Mouse (Mus musculus) c-Kit-positive CD71-negative TER-119-negative erythroid progenitor cells, embryonic 14.5 days (primary cell): Measurements from ENCODE around the gene Ccnk.

ENCODE experiments used
- DNase-seq: peaks from one replicate; pipeline ENCODE4 v3.0.0-alpha.2; 2013; ENCODE audit warnings: low read depth

Gene Ccnk

DNA sequence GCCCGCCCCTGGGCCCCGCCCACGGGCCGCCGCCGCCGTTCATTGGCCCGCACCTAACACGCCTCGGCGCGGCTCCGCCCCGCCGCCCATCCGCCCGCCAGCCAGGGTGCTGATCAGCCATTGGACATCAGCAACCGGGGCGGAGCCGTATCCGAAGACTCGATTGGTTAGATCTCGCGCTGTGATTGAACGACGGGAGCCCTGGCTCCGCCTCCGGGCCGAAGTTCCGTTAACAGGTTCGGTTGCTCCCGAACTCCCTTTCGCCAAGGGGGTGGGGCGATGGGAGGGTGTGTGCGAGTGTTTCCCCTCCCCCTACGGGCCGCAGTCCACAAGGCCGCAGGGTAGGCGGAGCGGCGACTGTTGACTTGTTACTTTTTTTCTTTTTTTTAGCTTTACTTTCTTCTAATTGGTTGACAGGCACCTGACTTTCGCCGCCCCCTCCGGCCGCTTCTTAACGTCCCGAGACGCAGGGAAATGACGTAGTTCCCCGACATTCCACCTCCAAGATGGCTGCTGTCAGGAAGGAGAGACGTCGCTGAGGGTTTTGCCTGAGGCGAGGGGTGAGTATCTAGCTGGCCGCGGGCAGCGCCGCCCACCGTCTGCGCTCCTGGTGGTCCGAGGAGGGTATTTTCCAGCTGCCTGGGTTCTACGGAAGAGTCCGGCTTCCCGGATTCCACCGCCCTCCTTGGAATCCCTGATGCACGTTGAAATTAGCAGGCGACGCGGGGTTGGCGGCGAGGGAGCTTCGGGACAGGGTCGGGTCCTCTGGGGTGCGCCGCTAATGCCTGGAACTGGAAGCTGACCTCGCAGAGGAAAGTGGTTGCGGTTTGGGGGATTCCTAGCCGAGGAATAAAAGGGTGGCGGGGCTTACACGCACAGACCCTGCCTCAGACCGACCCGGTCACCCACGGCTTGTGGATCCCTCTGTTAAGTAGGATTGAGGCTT is at the start of gene Ccnk:
Gene Ccnk, plus strand, starts transcription at position 259 of the 946 bp plus-strand sequence.
- DNase-seq = peak; percentile 95

DNA sequence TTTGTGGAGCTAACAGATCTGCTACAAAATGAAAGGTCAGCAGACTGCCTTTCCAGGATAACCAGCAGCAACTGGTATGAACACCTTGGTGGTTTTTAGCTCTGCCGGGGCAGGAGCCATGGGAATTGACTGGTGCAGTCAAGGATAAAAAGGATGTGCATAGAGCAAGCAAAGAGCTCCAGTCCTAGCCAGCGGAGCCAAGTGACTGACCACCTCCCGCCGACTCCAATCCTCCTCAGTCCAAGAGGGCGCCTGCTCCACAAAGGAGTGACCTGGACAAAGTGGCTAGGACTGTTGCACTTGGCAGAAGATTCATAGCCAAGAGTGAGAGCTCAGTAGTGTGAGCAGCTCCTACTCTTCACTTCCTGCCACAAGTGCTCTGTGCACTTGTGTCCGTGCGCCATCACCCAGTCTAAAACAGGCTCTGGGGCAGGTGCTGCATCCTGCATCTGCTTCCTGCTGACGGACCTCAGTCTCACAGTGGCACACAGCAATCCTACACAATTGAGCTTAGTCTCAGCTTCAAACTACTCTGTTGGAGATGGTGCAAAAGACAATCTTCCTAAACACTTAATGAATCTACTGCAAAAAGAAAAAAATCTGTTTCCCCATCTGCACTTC is 46.8 kb upstream of the Ccnk start:
- no peak for DNase-seq

DNA sequence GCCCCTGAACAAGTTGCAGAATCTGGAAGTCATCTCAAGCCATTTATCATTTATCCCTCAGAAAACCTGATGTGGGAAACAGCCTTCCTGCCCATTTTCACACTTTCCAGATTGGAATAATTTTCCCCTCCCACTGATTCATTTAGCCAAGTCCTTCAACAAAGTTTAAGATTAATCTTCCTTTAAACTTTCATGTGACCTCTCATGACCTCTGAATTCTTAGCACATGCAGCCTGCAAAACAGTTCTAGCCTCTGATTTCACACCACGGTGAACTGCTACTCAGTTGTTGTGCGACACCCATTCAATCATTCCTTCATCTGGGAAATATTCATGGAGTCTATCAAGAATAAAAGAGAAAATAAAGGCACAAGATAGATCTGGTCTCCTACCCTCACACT is 46.2 kb upstream of the Ccnk start:
- DNase-seq = no peak

DNA sequence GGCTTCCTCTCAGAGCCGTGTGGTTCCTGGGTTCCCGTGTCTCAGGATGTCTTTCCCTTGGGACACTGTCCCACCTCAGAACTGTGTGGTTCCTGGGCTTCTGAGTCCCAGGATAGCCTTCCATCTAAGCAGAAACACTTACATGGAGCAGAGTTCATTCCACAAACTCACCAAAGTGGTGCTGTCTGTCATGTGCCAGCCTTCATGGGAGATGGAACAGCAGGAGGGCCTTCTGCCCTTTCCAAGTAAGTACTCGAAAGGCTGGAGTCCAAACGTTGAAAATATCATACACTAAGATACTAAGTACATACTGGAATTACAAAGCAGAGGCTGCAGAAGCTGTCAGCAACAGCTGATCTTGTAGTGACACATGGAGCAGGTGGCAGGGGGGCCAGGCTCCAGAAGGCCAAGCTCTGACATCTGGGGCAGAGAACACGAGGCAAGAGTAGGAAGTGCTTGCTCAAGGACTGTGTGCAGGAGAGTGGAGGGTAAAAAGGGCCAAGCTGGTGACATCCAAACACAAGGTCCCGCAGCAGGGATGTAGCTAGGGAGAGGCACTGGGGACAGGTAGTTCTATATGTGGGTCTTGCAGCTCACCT is 43.7 kb upstream of the Ccnk start:
- DNase-seq = no peak

DNA sequence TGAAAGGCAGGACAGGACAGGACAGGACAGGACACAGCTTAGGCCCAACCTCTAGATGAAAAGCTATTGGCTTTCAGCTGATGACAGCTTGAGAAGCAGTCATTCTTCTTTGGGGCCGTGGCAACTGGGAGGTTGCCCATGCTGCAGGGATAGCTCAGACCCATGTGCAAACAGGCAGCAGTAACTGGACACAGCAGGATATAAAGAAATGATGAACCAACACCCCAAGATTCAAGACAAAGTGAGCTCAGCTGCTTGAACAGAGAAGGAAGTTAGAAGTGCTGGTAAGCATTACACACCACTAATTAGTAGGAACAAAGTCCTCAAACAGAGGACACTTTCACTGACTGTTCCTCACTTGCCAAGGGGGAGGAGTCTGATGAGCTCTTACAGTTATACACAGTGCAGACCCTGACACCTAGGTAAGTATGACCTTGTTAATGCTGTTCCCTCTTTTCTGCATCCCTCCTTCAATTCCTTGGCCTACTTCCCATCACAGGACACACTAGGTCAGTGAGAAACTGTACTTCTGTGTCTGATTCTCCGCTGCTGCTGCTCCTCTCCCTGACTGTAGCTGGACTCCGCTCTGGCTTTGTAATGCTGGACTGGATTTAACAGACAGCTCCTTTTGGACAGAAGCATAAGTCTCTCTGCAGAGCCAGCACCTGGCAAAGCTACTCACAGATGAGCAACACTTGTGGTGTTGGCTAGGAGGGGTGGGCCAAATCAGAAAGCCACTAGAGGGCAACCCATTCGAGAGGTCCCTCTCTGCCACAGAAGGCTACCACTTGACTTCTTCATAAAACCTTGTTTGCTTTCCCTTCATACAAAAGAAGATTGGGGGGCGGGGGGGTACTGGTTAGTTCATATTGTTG is 35.5 kb upstream of the Ccnk start:
- DNase-seq = no peak

DNA sequence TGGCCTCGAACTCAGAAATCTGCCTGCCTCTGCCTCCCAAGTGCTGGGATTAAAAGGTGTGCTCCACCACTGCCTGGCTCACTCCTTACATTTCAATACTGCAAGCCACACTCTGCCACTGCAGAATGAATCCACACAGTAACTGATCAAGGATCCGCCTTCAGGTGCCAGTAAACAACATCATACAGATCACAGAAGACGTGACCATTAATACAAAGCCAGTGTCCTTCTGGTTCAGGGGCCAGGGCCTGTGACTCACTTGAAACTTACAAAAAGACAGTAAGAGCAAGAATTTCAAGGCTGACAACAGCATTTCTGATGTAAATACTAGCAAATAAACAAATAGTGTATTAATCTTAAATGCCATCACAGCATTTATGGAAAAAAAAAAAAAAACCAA is 34.2 kb upstream of the Ccnk start:
- DNase-seq = no peak

DNA sequence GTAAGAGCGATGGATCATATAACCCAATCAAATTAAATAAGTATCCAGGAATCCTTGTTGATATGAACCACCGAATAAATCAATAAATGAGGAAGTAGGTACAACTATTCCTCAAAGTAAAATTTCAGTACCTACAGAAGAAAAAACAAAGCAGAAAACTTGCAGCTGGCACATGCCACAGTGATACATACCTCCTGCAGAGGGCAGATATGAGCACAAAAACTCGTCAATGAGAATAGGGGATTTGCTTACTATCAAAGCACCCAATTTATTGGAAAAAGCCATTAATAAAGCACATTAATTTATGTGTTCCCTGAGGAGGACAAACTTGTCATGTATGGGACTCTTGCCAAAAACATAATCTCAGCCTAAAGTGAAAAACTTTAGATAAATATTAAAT is 29.6 kb upstream of the Ccnk start:
- no peak for DNase-seq

DNA sequence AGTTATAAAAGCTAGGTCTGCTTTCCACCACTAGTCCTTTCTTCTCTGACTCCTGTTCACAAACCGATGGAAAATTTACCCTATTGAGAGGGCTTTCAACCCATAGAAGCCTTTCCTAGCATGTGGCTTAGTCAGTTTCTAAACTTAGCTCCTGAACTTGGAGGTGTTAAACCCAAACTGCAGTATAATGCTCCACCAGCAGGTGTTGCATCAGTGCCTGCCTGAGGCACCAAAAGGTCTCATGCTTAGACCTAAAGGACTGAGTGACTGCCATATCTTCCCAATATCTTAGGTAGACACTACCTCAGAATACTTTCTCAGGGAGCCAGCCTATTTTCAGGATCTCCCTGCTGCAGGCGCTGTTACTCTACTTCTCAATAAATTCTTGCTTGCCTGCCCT is 26.6 kb upstream of the Ccnk start:
- DNase-seq = no peak

DNA sequence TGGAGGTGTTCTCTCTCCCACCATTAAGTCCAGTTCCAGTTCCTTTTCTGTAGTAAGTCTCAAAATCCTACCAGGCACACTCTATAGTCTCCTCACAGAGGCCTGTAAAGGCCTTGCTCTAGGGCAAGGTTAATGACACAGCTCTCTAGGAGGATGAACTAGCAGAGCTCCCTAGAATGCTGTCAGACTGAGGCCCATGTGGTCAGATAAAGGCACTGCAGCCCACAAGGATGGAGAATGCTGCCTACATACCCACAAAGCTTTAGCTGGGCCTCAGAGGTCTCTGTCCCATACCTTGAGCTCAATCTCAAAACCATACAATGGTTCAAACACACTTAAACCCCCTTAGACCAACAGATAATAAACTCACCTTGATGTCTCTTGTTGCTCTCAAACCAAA is 19.5 kb upstream of the Ccnk start:
- no peak for DNase-seq

DNA sequence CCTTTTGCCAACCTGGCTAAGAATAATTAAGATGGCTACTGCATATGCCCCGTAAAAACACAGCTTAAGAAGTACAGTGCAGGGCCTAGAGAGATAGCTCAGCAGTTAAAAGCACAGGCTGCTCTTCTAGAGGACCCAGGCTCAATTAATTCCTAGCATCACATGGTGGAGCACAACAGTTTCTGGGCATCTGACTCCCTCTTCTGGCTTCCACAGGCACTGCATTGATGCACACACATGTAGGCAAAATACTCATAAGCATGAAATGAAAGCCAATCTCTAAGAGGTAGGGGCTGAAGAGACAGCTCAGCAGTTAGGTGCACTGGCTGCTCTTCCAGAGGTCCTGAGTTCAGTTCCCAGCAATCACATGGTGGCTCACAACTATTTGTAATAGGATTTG is 17.3 kb upstream of the Ccnk start:
- DNase-seq = no peak

DNA sequence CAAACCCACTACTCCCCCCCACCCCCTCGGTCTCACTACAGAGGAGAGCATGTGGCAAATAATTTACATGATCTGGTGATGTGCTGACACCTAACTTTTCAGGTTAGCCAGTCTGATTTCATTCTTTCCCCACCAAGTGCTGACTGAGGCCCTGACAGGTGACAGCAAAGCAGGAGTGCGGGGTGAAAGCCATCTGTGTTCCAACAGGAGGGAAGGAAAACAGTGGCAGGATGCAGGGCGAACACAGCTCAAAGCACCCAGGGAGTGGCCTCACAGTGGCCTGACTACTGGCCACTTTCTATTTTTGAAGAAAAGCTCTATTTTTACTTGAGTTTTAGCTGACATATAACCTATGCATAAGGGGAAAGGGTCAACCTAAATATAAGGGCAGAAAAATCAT is 15.7 kb upstream of the Ccnk start:
- no peak for DNase-seq

DNA sequence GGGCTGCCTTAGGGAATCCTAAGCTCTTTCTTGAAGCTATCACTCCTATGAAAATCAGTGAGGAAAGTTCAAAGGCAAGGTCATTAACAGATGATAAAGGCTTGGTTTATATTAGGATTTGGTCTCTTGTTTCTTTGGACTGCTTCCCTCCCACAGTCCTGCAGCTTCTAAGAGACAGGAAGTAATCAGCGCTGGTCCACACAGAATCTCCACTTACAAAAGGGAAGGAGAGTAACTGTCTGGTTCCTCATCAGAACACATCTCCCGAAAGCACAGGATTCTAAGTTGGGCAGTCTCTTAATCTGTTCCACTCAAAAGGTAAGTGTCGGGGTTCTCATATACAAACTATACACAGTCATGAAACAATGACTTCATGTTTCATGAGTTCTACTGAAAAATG is 10.5 kb upstream of the Ccnk start:
- DNase-seq = no peak

DNA sequence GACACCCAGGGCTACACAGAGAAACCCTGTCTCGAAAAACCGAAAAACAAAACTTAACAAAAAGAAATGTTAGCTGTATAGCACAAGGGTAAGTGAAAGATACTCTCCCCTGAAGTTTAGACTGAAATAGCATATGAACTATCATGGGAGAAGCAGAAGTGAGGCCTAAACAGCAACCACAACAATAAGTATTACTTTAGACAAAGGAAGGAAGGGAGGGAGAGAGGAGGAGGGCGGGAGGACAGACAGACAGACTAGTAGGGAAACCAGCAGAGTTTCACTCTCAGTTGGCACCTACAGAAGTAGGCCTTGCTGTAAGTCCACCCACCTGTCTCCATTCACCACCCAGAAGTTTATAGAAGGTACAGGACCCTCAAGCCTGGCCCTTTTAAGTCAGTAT is 8.9 kb upstream of the Ccnk start:
- no peak for DNase-seq

DNA sequence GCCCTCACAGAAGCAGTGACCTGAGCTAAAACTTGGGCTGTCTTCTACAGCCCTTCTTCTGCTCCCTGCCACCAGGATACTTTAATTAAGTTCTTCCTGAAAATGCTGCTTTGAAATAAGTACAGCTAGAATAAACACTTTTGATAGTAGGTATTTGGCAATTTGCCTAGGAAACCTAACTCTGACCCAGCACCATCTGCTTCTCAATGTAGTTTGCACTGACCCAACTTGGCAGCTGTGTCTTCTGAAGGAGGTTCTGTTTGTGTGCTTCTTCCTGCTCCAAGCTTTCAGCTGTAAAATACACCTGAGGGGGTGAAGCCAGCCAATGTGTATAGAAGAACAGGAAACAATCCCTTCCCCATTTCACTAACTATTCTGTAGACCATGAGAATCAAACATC is 8.0 kb upstream of the Ccnk start:
- DNase-seq = no peak

DNA sequence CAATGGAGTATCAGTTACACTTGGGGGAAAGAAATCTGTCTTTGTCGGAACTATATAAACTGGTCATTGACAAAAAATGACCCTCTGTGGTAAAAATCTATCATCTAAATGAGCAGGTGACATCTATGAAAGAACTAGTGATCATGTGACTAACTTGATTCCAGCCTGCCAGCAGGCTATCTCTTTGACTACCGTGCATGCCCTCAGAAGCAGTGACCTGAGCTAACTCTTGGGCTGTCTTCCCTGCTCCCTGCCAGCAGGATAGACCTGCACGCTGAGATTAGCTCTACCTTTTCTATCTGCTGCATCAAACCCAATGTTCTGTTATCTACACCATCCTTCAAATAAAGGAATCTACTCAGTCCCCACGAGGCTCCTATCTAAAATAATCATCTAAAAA is 6.7 kb upstream of the Ccnk start:
- no peak for DNase-seq

DNA sequence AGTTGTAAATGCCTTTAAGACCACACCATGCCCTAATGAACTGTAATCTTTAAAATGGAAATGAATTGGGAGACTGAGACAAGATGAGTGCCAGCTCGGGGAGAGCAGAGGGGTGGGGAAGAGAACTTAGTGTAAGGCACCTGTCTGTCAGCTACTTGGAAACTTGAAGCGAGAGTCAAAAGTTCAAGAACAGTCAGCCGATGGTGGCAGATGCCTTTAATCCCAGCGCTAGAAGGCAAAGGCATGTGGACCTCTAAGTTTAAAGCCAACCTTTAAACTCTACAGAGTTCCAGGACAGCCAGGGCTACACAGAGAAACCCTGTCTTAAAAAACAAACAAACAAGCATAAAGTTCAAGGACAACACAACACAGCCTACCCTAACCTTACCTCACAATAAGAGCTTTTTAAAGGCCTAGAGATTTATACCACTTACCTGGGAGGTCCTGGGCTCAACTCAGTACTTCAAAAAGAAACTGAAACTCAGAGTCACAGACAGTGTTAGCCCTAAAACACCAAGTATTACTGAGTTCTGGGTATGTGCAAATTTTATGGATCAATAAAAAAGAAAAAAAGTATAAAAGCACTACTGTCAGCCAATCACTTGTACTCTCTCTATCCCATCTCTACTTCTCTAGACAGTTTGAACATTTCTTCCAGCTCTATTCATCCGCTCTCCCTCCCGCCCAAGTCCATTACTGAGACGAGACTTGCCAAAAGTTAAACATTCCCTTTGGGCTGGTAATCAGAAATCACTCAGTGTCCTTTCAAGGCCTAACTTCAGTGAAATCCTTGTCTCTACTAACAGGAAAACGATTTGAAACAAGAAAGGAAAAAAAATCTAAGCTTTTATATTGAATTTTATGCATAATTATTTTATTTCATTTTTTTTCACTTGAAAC is 4.5 kb upstream of the Ccnk start:
- no peak for DNase-seq

DNA sequence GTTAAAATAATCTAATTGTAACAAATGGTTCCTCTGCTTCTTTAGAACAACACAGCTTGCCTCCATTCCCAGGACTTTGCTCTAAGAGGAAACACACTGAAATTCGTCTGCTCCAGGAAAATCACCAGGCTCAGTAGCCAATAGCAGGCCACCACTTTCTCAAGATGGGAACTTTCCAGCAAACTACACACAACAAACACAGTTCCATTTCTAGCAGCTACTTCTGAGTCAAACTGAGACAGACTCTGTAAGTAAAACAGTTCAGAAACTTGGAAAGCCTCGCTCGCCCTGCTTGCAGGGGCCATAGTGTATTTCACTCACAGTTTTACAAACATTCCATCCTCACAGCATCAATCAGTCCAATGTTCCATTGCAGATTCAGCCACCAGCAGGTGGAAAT is 3.0 kb upstream of the Ccnk start:
- DNase-seq = no peak

DNA sequence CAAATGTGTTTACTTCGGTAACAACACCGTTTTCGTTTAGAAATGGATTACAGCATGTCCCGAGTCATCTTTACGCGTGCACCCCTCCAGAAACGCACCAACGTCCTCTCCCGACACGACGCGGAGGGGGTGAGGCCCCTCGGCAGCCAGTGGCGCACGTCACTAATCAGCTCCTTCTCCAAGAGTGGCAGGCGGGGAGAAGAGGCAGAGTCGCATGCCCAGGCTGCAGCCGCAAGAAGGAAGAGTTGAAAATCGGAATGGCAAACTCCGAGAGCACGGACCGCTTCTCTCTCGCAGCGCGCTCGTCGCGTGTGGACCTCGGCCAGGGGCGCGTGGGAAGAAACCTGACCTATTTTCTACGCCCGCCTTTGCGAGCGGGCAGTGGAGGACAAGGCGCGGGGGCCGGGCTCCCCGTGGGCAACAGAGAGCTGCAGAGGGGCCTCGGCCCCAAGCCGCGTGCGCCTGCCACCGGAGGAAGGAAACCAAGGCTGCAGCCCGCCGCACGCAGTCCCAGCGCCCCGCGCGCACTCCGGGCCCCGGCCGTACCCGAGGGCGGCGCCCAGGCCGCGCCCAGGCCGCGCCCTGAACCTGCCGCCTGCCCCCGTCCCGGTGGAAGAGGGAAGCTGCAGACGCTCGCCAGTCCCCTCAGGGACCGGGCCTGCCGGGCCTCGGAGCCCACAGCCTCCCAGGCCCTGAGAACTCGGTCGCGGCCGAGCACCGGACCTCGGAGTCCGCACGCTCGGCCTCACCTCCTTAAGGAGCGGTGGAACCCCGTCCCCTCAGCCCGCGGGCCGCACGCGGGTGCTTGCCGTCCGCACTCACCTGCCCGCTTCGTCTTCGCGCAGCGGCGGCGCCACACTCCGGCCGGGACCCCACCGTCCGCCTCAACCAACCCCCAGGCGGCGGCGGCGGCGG is 791 bp upstream of the Ccnk start:
- DNase-seq = peak; percentile 37

DNA sequence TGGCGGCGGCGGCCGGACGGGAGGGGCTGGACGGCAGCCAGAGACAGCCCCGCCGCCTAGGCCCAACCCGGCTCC is 296 bp upstream of the Ccnk start, which contains the start of gene Setd3:
Gene Setd3, minus strand, starts transcription at position 69 of the 75 bp plus-strand sequence.
- DNase-seq = no peak

DNA sequence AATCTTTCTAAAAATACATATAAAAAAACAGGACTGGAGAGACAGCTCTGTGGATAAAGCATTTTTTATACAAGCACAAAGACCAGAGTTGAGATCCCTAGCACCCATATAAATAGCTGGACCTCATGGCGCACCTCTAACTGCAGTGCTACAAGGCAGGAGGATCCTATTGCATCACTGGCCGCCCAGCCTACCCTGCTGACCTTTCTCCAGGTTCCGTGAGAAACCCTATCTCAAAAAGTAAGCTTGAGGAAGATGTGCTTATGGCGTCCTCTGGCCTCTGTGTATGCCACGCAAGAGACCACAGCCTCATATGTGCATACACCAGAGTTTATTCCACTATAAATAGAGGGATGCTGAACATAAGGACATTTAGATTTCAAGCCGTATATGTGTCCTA is 2.3 kb downstream of the Ccnk start:
- DNase-seq = no peak
